Mouse (Mus musculus) induced T-regulatory cell, adult 2 months (primary cell): ENCODE data around the gene Gpr135.
A peak's percentile ranks its signal among the peaks of the same experiment; 100 is the strongest.

Source experiments
- DNase-seq: peaks from one replicate; pipeline ENCODE4 v3.0.0-alpha.2; 2012; ENCODE audit warnings: low read depth

Gene Gpr135

GRCm38 (mm10) chr12:72070327-72071269 is at the start of gene Gpr135:
Gene Gpr135, minus strand, starts transcription at chr12:72071125.
- DNase-seq: peak; percentile 81

GRCm38 (mm10) chr12:72115686-72116345 is 44.9 kb upstream of the Gpr135 start:
- DNase-seq: no peak

GRCm38 (mm10) chr12:72115126-72115525 is 44.2 kb upstream of the Gpr135 start:
- DNase-seq: no peak

- DNase-seq: peak; percentile 77
Observed at GRCm38 (mm10) chr12:72104525-72105281, 33.8 kb upstream of the Gpr135 start.

- no peak for DNase-seq
Observed at GRCm38 (mm10) chr12:72104027-72104426, 33.1 kb upstream of the Gpr135 start.

- no peak for DNase-seq
Observed at GRCm38 (mm10) chr12:72102776-72103175, 31.9 kb upstream of the Gpr135 start.

- no peak for DNase-seq
Observed at GRCm38 (mm10) chr12:72096966-72097365, 26.0 kb upstream of the Gpr135 start.

GRCm38 (mm10) chr12:72089802-72090201 is 18.9 kb upstream of the Gpr135 start:
- DNase-seq: no peak

GRCm38 (mm10) chr12:72086166-72086825 is 15.4 kb upstream of the Gpr135 start:
- DNase-seq: no peak

GRCm38 (mm10) chr12:72085329-72086165 is 14.6 kb upstream of the Gpr135 start, which contains the start of the genes L3hypdh and Jkamp:
Gene L3hypdh, minus strand, starts transcription at chr12:72085439.
Gene Jkamp, plus strand, starts transcription at chr12:72085589.
- DNase-seq: peak; percentile 100

GRCm38 (mm10) chr12:72085024-72085328 is 14.1 kb upstream of the Gpr135 start:
- no peak for DNase-seq

GRCm38 (mm10) chr12:72084261-72085023 is 13.5 kb upstream of the Gpr135 start:
- DNase-seq: peak; percentile 19

- DNase-seq: no peak
Observed at GRCm38 (mm10) chr12:72083265-72083664, 12.3 kb upstream of the Gpr135 start.

- no peak for DNase-seq
Observed at GRCm38 (mm10) chr12:72082370-72082769, 11.4 kb upstream of the Gpr135 start.

GRCm38 (mm10) chr12:72081961-72082360 is 11.0 kb upstream of the Gpr135 start:
- no peak for DNase-seq

GRCm38 (mm10) chr12:72078248-72078647 is 7.3 kb upstream of the Gpr135 start:
- no peak for DNase-seq

GRCm38 (mm10) chr12:72069626-72070326 is 1.1 kb downstream of the Gpr135 start:
- no peak for DNase-seq

- no peak for DNase-seq
Observed at GRCm38 (mm10) chr12:72057780-72058179, 13.1 kb downstream of the Gpr135 start.

- DNase-seq: no peak
Observed at GRCm38 (mm10) chr12:72053851-72054250, 17.1 kb downstream of the Gpr135 start.

GRCm38 (mm10) chr12:72053303-72053702 is 17.6 kb downstream of the Gpr135 start:
- peak; percentile 39 for DNase-seq
